Mouse (Mus musculus) heart, postnatal 0 days (tissue): ENCODE measurements around the gene Ptprcap. TPM values are rescaled to one million over a fixed set of nuclear protein-coding genes. Genes with fewer than 3 reads are reported as not detected.

ENCODE experiments used
- ATAC-seq: fragments of 200-750 bp; cut with Nextera tagmentation; 2 replicates; pipeline ENCODE4 v1.8.0; 2017; ENCODE audit warnings: low read depth, moderate number of reproducible peaks, moderate library complexity; ENCODE audit not compliant: insufficient read depth
- DNase-seq: peaks from one replicate; pipeline ENCODE4 v3.0.0-alpha.2; 2016; ENCODE audit warnings: low spot score
- H3K27ac ChIP-seq: fragments of 300-500 bp; sonication (generic); 2 replicates; pipeline ENCODE4 v1.5.1; 2014; ENCODE audit warnings: low read depth, mild to moderate bottlenecking
- H3K27me3 ChIP-seq: fragments of 300-500 bp; sonication (generic); 2 replicates; pipeline ENCODE4 v1.6.1; 2014; ENCODE audit warnings: low read length, mixed read lengths; ENCODE audit not compliant: control insufficient read depth, insufficient read depth
- H3K36me3 ChIP-seq: fragments of 300-500 bp; sonication (generic); replicated peaks from 2 replicates; pipeline ENCODE4 v1.6.1; 2014; ENCODE audit warnings: low read length, mixed read lengths; ENCODE audit not compliant: control insufficient read depth, insufficient read depth
- H3K4me1 ChIP-seq: fragments of 300-500 bp; sonication (generic); 2 replicates; pipeline ENCODE4 v1.6.1; 2014; ENCODE audit warnings: antibody characterized with exemption; ENCODE audit not compliant: control insufficient read depth, insufficient read depth
- H3K4me2 ChIP-seq: fragments of 300-500 bp; sonication (generic); 2 replicates; pipeline ENCODE4 v1.6.1; 2014; ENCODE audit warnings: low read depth, mild to moderate bottlenecking, low read length, moderate library complexity
- H3K4me3 ChIP-seq: fragments of 300-500 bp; sonication (generic); 2 replicates; pipeline ENCODE4 v1.5.1; 2014; ENCODE audit warnings: low read depth, low read length
- H3K9ac ChIP-seq: fragments of 300-500 bp; sonication (generic); replicated peaks from 2 replicates; pipeline ENCODE4 v1.6.1; 2014; ENCODE audit warnings: low read depth, low read length, mixed read lengths
- H3K9me3 ChIP-seq: fragments of 300-500 bp; sonication (generic); replicated peaks from 2 replicates; pipeline ENCODE4 v1.6.1; 2016; ENCODE audit warnings: low read length; ENCODE audit not compliant: control insufficient read depth
- CTCF ChIP-seq: IDR thresholded peaks from 2 replicates; pipeline ENCODE4 v1.5.1; 2016; ENCODE audit warnings: antibody characterized with exemption, control low read depth, low read depth
- EP300 ChIP-seq: IDR thresholded peaks from 2 replicates; pipeline ENCODE4 v1.6.1; 2016; ENCODE audit warnings: antibody characterized with exemption, low read depth
- WGBS: fragments of 180-500 bp; shearing (Covaris S2); extraction: QIAGEN DNeasy Blood & Tissue Kit; methylation state at CpG from one replicate; pipeline ENCODE4 v1.1.7; 2014; 5-methylcytosine and 5-hydroxymethylcytosine counted together
- polyA plus RNA-seq: library from polyadenylated mRNA; unstranded; fragments of >200 nt; fragmentation: Nextera tagmentation; extraction: Ambion mirVana; gene quantifications from 2 replicates; pipeline ENCODE4 v1.2.1, GENCODE M21; 2015
- total RNA-seq: library from RNA; depleted of rRNA; stranded (reverse); fragments of >200 nt; gene quantifications from 2 replicates; pipeline ENCODE4 v1.2.3, GENCODE M21; 2014; ENCODE audit warnings: low replicate concordance

The Ptprcap gene
- total and polyA plus RNA-seq, 2 experiments from 2014 or later: 0.46 TPM; not detected in 1

DNA sequence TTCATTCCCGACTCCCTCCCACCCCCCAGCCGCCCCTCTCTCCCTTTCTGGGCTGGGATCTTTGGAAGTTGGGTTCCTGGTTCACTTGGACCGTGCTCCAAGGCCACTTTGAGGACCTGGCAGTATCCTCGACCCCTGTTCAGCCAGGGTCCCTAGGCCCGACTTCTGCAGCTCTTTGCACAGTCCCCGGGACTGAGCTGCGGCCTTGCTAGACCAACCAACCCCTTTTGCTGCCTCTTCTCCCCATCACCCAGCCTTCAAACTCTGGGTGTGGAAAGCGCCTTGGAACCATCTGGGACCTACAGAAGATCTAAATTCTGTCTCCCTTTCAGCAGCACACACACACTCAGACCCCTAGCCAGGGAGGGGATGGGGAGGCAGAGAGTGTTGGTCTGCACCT is 4.6 kb upstream of the Ptprcap start:
- H3K4me3 ChIP-seq: peak overlapping the region; percentile 97
- peak overlapping the region; percentile 88 for H3K4me2 ChIP-seq
- WGBS: 3% methylated on average over 7 of the region's 8 CpGs
- peaks cover 32% of the 10 kb centered on the region for H3K36me3 ChIP-seq
- peaks cover 21% of the 10 kb centered on the region for H3K4me1 ChIP-seq
- H3K9ac ChIP-seq: peak overlapping the region; percentile 96
- ATAC-seq: peak; percentile 13; the same call in 1 of the 2 replicates
- peak overlapping the region; percentile 89 for H3K27ac ChIP-seq
- TF ChIP-seq CTCF (no peak), EP300 (no peak)
- H3K9me3 ChIP-seq: no peaks in the 10 kb centered on the region
- no peaks in the 10 kb centered on the region for H3K27me3 ChIP-seq
- no peak for DNase-seq

DNA sequence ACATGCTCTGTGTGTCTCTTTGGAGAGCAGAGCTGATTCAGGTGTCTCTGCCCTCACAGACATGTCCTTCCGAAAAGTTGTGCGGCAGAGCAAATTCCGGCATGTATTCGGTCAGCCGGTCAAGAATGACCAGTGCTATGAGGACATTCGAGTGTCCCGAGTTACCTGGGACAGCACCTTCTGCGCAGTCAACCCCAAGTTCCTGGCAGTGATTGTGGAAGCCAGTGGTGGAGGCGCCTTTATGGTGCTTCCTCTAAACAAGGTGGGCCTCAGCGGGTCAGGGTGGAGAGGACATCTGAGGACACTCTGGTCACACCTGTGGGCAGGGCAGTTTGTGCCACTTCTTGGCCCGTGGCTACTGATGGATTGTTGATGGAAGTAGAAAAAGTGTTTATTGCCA is 4.1 kb upstream of the Ptprcap start:
- Histone ChIP-seq H3K4me2 (peak overlapping the region; percentile 88), H3K9ac (peak overlapping the region; percentile 96), H3K4me1 (peaks cover 21% of the 10 kb centered on the region), H3K4me3 (peak overlapping the region; percentile 97), H3K36me3 (peaks cover 37% of the 10 kb centered on the region), H3K27me3 (no peaks in the 10 kb centered on the region), H3K9me3 (no peaks in the 10 kb centered on the region), H3K27ac (peak overlapping the region; percentile 89)
- DNase-seq: no peak
- ATAC-seq: no peak
- no peak for TF ChIP-seq CTCF
- TF ChIP-seq EP300: no peak
- WGBS: 77% methylated on average over 11 of the region's 11 CpGs

DNA sequence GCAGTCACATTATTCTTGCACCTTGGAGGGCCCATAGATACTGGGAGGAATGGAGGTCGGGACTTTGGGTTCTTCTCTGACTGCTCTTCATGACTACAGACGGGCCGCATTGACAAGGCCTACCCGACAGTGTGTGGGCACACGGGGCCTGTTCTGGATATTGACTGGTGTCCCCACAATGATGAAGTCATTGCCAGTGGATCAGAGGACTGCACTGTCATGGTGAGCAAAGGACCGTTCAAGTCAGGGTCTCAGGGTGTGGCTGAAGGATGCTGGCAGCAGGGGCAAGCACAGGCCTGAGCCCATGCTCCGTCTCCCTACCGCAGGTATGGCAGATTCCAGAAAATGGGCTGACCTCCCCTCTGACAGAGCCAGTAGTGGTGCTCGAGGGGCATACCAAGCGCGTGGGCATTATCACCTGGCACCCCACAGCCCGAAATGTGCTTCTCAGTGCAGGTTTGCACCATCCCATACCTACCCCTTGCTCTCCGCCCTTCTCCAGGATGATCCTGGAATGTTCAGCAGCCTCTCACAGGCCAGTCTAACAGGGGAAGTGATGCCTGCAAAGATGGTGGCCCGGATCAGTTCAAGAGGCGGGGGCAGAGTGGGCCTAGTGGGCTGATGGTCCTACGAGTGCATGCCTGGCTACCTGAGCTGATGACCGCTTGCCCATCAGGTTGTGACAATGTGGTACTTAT is 3.5 kb upstream of the Ptprcap start:
- peak overlapping the region; percentile 96; the same call in 1 of the 2 replicates for H3K9ac ChIP-seq
- H3K36me3 ChIP-seq: peaks cover 39% of the 10 kb centered on the region
- TF ChIP-seq EP300 (no peak), CTCF (no peak)
- peaks cover 21% of the 10 kb centered on the region for H3K4me1 ChIP-seq
- no peak overlapping the region for H3K4me3 ChIP-seq
- peak overlapping the region; percentile 88; the same call in 1 of the 2 replicates for H3K4me2 ChIP-seq
- no peaks in the 10 kb centered on the region for H3K9me3 ChIP-seq
- ATAC-seq (no peak), DNase-seq (no peak)
- WGBS: 92% methylated on average over 17 of the region's 17 CpGs
- H3K27ac ChIP-seq: no peak overlapping the region
- no peaks in the 10 kb centered on the region for H3K27me3 ChIP-seq

DNA sequence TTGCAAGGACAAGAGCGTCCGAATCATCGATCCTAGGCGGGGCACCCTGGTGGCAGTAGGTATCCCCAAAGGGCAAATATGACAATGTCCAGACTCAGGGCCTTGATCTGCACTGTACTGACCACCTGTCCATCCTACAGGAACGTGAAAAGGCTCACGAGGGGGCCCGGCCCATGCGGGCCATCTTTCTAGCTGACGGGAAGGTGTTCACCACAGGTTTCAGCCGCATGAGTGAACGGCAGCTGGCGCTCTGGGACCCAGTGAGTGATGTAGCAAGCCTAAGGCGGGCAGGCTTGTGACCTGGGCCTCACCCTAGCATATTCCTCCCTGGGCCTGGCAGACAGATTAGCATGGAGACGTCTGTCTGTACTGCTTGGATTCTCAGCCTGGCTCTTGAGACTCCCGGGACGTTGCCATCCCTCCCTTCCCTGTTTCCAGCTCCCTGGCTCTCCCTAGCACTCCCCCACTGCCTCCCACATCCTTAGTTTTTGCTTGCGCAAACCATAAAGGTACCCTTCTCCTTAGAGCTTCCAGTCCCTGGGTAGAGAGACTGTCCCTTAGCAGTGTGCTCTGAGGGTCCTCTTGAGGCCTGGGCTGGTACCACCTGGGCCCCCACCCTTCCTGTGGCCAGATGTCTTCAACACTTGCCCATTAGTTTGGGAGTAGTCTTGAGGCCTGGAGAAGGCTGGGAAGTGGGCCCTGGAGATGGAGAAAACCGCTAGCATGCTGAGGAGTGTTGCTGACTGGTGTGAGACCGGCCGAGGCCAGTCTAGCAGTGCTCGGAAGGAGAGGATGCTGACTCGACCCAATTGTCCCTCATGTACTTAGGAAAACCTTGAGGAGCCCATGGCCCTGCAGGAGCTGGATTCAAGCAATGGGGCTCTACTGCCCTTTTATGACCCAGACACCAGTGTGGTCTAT is 2.6 kb upstream of the Ptprcap start:
- Histone ChIP-seq H3K27me3 (no peaks in the 10 kb centered on the region), H3K4me1 (peaks cover 21% of the 10 kb centered on the region), H3K9me3 (no peaks in the 10 kb centered on the region), H3K4me3 (no peak overlapping the region), H3K27ac (no peak overlapping the region), H3K4me2 (no peak overlapping the region), H3K9ac (no peak overlapping the region), H3K36me3 (peaks cover 39% of the 10 kb centered on the region)
- no peak for DNase-seq
- ATAC-seq: no peak
- WGBS: 81% methylated on average over 22 of the region's 22 CpGs
- no peak for TF ChIP-seq EP300
- no peak for TF ChIP-seq CTCF

- Histone ChIP-seq H3K4me1 (peaks cover 21% of the 10 kb centered on the region), H3K9me3 (no peaks in the 10 kb centered on the region), H3K27ac (no peak overlapping the region), H3K4me2 (no peak overlapping the region), H3K36me3 (peaks cover 42% of the 10 kb centered on the region), H3K9ac (no peak overlapping the region), H3K4me3 (no peak overlapping the region), H3K27me3 (no peaks in the 10 kb centered on the region)
- TF ChIP-seq EP300 (no peak), CTCF (no peak)
- ATAC-seq (no peak), DNase-seq (no peak)
- 76% methylated on average over 4 of the region's 5 CpGs for WGBS
These were observed 1.9 kb upstream of the Ptprcap start for GRCm38 (mm10) chr19:4151488-4151860.
